Mouse (Mus musculus) thymus, postnatal 10 days (tissue): ENCODE measurements around the gene Proca1.
"Not testable (repeated sequence)": the region's sequence is repeated elsewhere in the genome, so short reads cannot be mapped to it uniquely, and the experiment has no call there.

ENCODE experiments used
- DNase-seq, 2 experiments: peaks; one replicate each; pipeline ENCODE4 v3.0.0; 2021; ENCODE audit warnings: low spot score in 2 of 2

The Proca1 gene

DNA sequence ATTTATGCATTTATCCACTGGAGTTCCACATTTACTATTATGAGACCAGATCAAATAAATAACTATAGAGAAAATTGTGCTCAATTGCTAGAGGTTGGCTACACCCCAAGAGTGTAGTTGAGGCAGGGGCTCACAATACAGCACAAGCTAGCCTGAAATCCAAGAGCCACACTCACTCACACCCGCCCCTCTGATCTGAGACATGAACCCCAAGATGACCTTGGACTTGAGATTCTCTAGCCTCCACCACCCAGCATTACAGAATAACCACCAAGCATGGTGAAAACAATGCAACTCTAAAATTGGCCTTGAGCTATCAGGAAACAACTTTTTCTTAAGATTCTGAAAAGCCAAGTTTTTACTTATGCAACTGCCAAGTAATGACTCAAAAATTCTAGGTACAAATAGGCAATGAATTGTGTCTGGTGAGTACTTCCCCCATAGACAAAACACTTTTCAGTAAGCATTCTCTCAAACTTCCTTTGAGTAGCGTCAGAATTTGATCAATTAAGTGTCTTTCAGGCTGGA is 11.3 kb upstream of the Proca1 start:
- DNase-seq = no peak

- no peak for DNase-seq
These were observed 10.7 kb upstream of the Proca1 start for GRCm38 (mm10) chr11:78182450-78182849.

- DNase-seq = peak; percentile 68 to 69
These were observed 10.0 kb upstream of the Proca1 start, which contains the start of gene Rpl23a for GRCm38 (mm10) chr11:78182961-78183844. Gene Rpl23a, minus strand, starts transcription at chr11:78183584.

GRCm38 (mm10) chr11:78183884-78184514 is 9.2 kb upstream of the Proca1 start:
- DNase-seq = no peak

GRCm38 (mm10) chr11:78184702-78185101 is 8.5 kb upstream of the Proca1 start:
- not testable (repeated sequence) for DNase-seq

GRCm38 (mm10) chr11:78188331-78189233 is 4.6 kb upstream of the Proca1 start, which contains the start of gene Rab34:
Gene Rab34, plus strand, starts transcription at chr11:78188430.
- no peak for DNase-seq

GRCm38 (mm10) chr11:78189234-78190040 is 3.8 kb upstream of the Proca1 start:
- DNase-seq = no peak

- DNase-seq = no peak
These were observed 3.2 kb upstream of the Proca1 start for GRCm38 (mm10) chr11:78190041-78190440.

GRCm38 (mm10) chr11:78194411-78195100 is 1.4 kb downstream of the Proca1 start:
- peak in 1 of 2 experiments; percentile 41 for DNase-seq

DNA sequence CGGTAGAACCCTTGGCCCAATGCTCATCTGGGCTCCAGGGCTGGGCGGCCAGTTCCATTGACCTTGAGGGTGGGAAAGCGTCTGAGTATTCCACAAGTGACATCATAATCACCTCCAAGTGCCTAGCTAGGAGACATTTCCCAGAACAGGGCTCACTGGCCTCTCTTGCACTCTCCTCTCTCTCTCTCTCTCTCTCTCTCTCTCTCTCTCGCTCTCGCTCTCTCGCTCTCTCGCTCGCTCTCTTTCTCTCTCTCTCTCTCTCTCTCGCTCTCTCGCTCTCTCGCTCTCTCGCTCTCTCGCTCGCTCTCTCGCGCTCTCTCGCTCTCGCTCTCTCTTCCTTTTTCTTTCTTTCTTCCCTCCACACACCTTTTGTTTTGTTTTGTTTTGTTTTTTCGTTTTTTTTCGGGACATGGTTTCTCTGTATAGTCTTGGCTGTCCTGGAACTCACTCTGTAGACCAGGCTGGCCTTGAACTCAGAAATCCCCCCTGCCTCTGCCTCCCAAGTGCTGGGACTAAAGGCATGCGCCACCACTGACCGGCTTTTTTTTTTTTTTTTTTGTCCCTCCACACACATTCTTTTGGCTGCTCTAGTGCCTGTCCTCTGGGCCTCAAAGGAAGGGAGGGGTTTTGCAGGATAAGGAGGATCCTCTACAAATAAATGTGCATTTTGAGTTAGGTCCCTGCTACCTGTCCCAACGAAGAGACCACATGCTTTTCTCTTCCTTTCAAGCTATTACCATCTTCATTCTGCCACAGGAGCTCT is 2.1 kb downstream of the Proca1 start:
- no peak for DNase-seq

GRCm38 (mm10) chr11:78202372-78202771 is 9.2 kb downstream of the Proca1 start:
- no peak for DNase-seq

DNA sequence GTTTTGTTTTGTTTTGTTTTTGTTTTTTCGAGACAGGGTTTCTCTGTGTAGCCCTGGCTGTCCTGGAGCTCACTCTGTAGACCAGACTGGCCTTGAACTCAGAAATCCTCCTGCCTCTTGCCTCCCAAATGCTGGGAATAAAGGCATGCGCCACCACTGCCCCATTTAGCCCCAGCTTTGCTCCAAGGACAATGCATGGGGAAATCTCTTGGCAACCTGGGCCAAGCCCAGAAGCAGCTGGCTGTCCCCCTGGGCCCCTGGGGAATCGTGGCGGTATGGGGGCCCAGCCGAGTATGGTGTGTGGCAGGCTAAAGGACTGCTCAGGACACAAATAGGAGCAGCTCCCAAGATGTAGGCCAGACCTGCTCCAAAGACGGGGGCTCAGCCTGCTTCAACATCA is 11.1 kb downstream of the Proca1 start:
- DNase-seq = no peak

DNA sequence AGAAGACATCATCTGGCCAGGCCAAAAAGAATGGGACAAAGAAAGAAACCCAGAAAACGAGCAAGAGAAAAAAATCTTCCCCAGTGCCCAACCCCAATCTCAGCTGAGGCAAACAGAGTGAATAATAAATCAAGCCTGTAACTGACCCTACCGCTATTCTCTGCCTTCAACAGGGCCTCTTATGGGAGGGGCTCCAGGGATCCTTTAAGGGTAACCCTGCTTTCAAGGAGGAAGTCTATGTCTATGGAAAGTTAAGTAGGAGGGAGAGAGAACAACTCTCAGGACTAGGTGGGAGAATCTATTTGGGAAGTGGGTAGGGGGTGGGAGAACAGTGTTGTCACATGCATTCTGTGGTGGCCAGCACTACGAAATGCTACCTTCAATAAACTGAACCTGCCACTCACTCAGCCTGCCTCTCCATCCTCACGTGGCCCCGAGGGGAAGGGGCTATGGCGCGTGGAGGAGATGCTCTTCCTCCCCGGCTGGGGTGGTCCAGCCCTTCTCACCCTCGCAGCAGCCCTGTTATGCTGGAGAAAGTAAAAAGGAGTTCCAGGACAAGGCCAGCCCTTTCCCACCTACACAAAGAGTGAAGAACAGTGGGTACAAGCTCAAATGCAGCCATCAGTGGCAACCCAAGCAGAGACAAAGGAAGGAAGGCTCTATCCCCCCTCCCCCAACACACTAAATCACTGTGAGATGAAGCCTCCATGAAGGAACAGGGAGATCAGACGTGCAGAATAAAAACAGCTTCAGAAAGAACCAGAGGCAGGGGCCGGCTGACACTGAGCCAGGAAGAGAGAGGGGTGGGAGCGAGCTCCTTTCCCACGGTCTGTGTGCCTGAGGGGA is 12.4 kb downstream of the Proca1 start:
- DNase-seq = no peak

- DNase-seq = no peak
These were observed 14.0 kb downstream of the Proca1 start for GRCm38 (mm10) chr11:78207190-78207589.

GRCm38 (mm10) chr11:78209886-78210285 is 16.7 kb downstream of the Proca1 start:
- DNase-seq = no peak

- no peak for DNase-seq
These were observed 17.4 kb downstream of the Proca1 start for GRCm38 (mm10) chr11:78210615-78211014.

DNA sequence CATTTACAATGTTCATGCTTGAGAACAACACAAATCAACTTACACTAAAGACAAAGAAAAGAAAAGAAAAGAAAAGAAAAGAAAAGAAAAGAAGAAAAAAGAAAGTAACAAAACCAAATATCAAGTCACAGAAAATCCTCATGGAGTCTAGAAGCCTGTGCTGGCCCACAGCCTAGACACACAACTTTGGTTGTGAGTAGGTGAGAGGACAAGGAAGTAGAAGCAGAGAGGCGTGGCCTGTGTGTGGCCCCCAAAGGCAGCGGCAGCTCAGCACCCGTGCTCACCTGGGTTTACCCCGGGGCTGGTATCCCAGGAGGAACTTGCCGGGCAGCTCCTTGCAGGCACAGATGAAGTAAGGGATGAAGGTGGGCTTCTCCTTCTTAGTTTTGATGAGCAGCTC is 18.3 kb downstream of the Proca1 start:
- DNase-seq = no peak

DNA sequence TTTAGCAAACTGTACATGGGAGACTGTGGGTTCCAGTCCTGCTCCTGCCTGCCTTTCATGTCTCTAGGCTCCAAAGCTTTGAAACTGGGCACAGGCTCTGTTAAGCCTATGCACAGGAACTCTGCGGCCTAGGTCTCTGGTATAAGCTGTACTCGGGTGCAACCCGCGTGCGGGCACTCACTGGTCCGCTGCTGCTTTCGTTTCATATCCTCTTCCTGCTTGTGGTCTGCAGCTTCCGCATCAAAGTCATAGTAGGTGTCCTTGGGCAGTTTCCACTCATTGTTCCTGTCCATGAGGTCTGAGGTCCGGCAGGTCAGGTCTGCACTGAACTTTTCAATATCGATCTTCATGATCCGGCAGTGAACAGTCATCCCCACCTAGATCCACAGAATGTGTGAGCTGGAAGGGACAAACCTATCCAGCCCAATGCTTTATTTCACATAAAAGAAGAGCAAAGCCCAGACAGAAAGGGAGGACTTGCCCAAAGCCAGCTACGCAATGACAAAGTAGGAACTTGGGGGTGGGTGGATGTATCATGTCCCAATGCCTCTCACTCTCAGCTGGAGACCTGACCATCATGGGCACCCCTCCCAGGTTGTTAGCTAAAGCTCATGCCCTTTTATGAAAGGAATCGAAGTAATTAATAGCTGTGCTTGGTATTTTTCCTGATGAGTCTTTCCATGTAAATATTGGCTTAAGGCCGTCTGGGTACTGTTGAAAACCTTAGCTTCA is 20.1 kb downstream of the Proca1 start:
- no peak for DNase-seq
